Mouse (Mus musculus) T-helper 1 cell (primary cell): ENCODE results near the gene Gpr141.

Experiments used
- in situ Hi-C: fragments of 300-600 bp; cut with MboI, MseI; formaldehyde crosslinking; loops from one replicate; pipeline ENCODE4 v1.15.1; 2025; ENCODE audit warnings: high pct_unique_total_duplicates

Gene Gpr141

GRCm38 (mm10) chr13:19734597-19734996, 89.5 kb downstream of the Gpr141 start:
- in situ Hi-C loops, result no loop called here

GRCm38 (mm10) chr13:19730826-19731225, 93.2 kb downstream of the Gpr141 start:
- in situ Hi-C loops, result no loop called here

GRCm38 (mm10) chr13:19718954-19719353, 105.1 kb downstream of the Gpr141 start:
- in situ Hi-C loops, result no loop called here

GRCm38 (mm10) chr13:19717201-19717600, 106.9 kb downstream of the Gpr141 start:
- in situ Hi-C loops, result no loop called here

GRCm38 (mm10) chr13:19703806-19704205, 120.3 kb downstream of the Gpr141 start:
- in situ Hi-C loops, result loop anchor here (10.0 kb wide), 1 partner anchor 591 kb away; no protein-coding TSS in a partner anchor

- in situ Hi-C loops, result loop anchor here (10.0 kb wide), 1 partner anchor 593 kb away; no protein-coding TSS in a partner anchor
Observed at GRCm38 (mm10) chr13:19701443-19702078, 122.5 kb downstream of the Gpr141 start.

GRCm38 (mm10) chr13:19700733-19701442, 123.2 kb downstream of the Gpr141 start:
- in situ Hi-C loops, result loop anchor here (10.0 kb wide), 1 partner anchor 594 kb away; no protein-coding TSS in a partner anchor
